Mouse (Mus musculus) duodenum, adult 2 months (tissue): ENCODE results near the gene Tmem25. TPM values are rescaled to one million over a fixed set of nuclear protein-coding genes. Genes with fewer than 3 reads are reported as not detected.

Experiments
- polyA plus RNA-seq: library from polyadenylated mRNA; depleted of rRNA; stranded (reverse); fragments of >200 nt; gene quantifications from 2 replicates; pipeline ENCODE4 v1.2.3, GENCODE M21; 2012; ENCODE audit warnings: low replicate concordance; rRNA removed

Gene Tmem25
- polyA plus RNA-seq = 5.6 and 6.3 TPM in 2 replicates

GRCm38 (mm10) chr9:44799102-44799957 is at the start of gene Tmem25:
Tmem25 (minus strand) TSS chr9:44799307.

GRCm38 (mm10) chr9:44802808-44803450 is 3.8 kb upstream of the Tmem25 start, which contains the start of gene Ttc36:
Ttc36 (minus strand) TSS chr9:44803072.

GRCm38 (mm10) chr9:44767101-44768028 is 31.7 kb downstream of the Tmem25 start, which contains the start of the genes Arcn1 and Ift46:
Arcn1 (minus strand) TSS chr9:44767845.
Ift46 (plus strand) TSS chr9:44767908.

Other genes with a start within 250 kb of the Tmem25 start
- gene Cxcr5, start 237.4 kb downstream of the Tmem25 start, polyA plus RNA-seq = 0.46 and 1.6 TPM in 2 replicates
- gene Ddx6, start 194.4 kb downstream of the Tmem25 start, polyA plus RNA-seq = 3.0 and 3.7 TPM in 2 replicates
- gene Treh, start 126.1 kb downstream of the Tmem25 start, polyA plus RNA-seq = 162 and 448 TPM in 2 replicates
- 37.7 and 70.1 TPM in 2 replicates for gene Phldb1, start 64.1 kb downstream of the Tmem25 start, polyA plus RNA-seq
- gene Arcn1, start 31.5 kb downstream of the Tmem25 start, polyA plus RNA-seq = 23.4 and 24.5 TPM in 2 replicates
- 17.6 and 24.9 TPM in 2 replicates for gene Ift46, start 31.4 kb downstream of the Tmem25 start, polyA plus RNA-seq
- gene Ttc36, start 3.8 kb upstream of the Tmem25 start, polyA plus RNA-seq = 10.9 and 18.2 TPM in 2 replicates
- 4.2 and 8.4 TPM in 2 replicates for gene Kmt2a, start 82.0 kb upstream of the Tmem25 start, polyA plus RNA-seq
- gene Atp5l, start 121.4 kb upstream of the Tmem25 start, polyA plus RNA-seq = 155 and 339 TPM in 2 replicates
- gene Ube4a, start 166.3 kb upstream of the Tmem25 start, polyA plus RNA-seq = 3.0 and 4.0 TPM in 2 replicates
- 0.65 and 1.6 TPM in 2 replicates for gene Cd3g, start 181.1 kb upstream of the Tmem25 start, polyA plus RNA-seq
- gene Cd3d, start 182.5 kb upstream of the Tmem25 start, polyA plus RNA-seq = 0.64 and 2.9 TPM in 2 replicates
- gene Cd3e, start 210.3 kb upstream of the Tmem25 start, polyA plus RNA-seq = 5.1 and 13.8 TPM in 2 replicates
- gene Mpzl2, start 240.5 kb upstream of the Tmem25 start, polyA plus RNA-seq = 7.6 and 16.9 TPM in 2 replicates